Mouse (Mus musculus): Measurements from ENCODE around the gene Rwdd3. TPM values are rescaled to one million over a fixed set of nuclear protein-coding genes. Genes with fewer than 3 reads are reported as not detected.

The Rwdd3 gene
- 10 to 100 TPM; 11.7 to 14.9 TPM for total RNA-seq (2021)

DNA sequence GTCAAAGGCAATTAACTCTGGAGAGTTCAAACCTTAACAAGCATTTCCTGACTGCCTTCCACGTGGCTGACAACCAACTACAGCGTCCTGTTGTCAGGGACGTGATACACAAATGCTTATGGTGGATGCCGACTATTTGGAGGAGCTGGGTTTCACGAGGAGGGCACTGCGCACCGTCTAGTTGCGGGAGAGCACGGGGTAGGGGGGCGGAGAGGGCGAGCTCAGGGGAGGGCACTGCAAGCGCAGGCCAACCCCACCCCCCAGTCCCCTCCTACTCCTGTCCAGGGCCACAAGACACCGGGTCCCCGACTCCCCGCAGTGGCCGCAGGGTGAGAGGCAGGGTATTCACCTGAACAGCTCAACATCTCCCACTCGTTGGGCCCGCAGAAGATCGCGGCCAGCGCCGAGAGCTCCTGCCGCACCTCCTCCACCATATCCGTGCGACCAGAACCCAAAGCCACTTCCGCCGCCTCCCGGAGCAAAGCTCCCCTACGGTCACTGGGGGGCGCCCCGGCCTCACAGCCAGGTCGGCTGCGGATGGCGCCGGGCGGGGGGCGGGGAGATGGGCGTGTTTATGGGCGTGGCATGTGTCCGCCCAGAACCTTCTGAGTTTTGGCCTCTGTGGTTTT lies at the start of gene Rwdd3:
Gene Rwdd3, minus strand, starts transcription at position 453 of the 629 bp plus-strand sequence.
- intact Hi-C loops (cut with DNase I): loop anchor here (5.0 kb wide), 3 partner anchors 91 to 331 kb away; partner anchors contain the start of gene Alg14
- DNase-seq (ENCODE audit: low spot score in 2 of 2): peak; percentile 89 to 91

DNA sequence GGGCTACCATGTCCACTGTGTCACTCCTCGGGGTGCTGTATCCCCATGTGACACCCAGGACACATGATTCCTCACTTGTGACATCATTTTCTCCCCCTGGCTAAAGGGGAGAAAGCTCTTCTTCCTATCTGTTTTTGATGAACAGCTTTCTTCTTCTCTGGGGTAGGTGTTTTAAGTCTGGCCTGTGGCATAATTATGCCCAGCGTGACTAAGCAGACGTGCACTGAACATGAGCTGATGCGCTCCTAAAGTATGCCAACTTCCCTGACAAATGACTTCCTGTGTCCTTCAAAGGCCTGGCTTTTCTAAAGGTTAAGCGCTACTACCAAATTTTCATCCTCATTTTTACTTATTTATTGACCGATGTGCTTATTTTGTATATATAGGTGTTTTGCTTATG lies 45.5 kb upstream of the Rwdd3 start:
- intact Hi-C loops (cut with DNase I): no loop called here
- no peak for DNase-seq (ENCODE audit: low spot score in 2 of 2)

DNA sequence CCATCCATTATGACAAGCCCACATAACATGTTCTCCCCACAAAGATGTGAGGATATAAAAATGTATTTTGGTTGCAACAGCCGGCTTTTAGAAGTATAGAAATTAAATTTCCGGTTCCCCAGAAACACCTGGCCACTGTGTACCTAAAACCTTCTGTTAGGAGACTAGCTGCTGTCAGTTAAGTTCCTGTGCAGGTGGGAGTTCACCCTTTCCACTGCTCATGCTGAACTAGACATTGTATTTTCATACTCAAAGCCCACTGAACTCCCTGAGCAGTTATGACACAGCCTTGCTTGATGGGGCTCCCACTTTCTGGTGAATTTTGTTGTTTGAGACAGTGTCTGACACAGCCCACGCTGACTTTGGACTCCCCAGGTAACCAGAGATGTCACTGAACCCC lies 42.0 kb upstream of the Rwdd3 start:
- intact Hi-C loops (cut with DNase I): no loop called here
- no peak for DNase-seq (ENCODE audit: low spot score in 2 of 2)

DNA sequence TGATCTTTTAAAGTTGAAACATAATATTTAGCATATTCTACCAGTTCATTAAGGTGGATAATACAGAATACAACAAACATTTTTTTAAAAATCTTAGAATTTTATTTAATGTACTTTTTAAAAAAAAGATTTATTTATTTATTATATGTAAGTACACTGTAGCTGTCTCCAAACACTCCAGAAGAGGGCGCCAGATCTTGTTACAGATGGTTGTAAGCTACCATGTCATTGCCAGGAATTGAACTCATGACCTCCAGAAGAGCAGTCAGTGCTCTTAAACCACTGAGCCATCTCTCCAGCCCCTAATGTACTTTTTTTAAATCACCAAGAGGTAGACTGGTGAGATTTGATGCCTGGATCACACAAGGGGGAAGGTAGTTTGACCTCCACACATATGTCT lies 40.7 kb upstream of the Rwdd3 start:
- DNase-seq (ENCODE audit: low spot score in 2 of 2): no peak
- intact Hi-C loops (cut with DNase I): no loop called here

DNA sequence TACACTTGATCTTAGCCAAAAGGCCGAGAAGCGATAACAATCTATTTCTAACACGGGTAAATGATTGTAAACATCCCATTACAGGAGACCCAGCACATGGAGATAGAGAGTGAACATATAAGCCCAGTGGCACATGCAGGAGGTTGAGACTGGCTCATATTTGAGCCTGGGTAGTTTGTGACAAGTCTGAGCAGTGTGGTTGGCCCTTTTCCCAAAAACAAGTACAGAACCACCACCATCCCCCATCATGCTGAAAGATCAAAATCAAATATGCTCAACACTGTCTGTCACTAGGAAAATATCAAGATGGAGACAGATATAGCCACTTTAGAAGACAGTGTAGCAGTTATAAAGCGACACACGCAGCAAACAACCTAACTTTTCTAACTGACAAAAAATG lies 37.5 kb upstream of the Rwdd3 start:
- intact Hi-C loops (cut with DNase I): no loop called here
- no peak for DNase-seq (ENCODE audit: low spot score in 2 of 2)

DNA sequence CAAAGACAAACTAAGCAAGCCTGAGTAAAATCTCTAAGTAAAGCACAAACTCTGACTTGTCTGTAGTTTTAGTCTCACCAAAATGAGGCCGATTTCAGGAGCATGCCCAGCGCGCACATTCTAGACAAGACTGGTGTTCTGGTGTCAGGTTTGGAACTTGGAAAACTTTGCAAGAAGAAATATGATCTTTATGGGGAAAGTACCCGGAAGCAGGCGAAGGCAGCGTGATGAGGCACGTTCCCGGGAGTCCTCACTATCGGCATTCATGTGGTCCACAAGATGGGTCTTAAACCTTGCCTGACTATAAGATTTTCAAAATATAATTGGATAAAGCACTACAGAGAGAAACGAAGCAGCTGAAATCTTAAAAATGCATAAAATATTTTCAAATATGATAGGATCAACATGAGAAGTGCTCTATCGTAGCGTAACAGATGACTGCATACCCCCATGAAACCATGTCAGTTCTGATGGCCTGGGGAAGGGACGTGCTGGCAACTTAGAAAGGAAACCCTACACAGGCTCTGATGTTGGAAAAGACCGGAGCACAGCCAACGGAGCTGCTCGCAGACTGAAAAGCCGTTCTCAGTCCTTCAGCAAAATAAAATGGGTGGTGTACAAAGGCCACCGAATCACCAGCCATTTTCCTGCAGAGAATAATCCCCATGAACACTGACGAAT lies 34.8 kb upstream of the Rwdd3 start:
- no peak for DNase-seq (ENCODE audit: low spot score in 2 of 2)
- intact Hi-C loops (cut with DNase I): no loop called here

DNA sequence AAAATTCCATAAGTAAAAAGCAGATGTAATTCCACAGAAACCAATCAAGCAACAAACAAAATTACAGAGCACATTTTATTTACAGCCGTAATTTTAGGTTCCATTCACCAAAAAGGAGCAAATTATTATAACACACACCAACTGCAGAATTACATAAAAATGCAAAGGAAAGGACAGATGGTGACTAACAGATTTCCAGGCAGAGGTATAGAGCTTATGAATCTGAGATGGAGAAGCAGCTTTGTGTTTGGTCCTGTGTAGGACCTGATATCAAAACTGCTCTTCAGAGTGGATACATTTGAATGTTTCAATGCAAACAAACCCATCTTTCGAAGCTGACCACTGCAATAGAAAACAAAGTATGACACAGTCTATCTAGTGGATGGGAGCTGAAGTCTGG lies 31.1 kb upstream of the Rwdd3 start:
- DNase-seq (ENCODE audit: low spot score in 2 of 2): no peak
- intact Hi-C loops (cut with DNase I): no loop called here

DNA sequence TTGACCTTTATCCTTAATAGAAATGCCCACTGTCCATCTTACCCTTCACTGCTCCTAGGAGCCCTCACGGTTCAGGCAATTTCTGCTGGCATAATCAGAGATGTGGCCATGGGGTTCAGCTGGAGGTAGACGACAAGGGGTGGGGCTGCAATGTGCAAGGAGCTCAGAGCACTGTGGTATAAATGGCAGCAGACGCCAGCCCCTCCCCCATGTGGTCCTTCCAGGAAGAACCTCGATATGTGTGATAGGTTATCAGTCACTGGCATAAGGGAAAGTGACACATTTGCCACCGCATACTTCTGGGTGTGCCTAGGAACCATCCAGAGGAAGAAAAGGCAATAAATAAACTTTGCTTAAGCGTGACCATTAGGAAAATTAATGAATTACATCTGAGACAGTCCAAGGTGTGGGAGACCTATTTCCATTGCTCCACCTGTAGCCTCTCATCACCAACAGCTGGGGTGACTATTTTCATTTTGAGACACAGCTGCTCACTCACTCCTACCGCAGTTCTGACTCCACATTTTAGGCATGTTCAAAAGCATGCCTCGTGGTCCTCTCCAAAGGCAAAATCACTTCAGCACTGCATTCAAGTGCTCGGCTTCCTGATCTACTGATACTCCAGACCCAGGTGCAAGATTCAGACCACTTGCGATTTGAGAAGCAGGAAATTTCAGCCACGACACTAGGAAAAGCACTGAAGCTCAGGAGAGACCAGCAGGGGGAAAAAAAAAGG lies 29.7 kb upstream of the Rwdd3 start:
- no peak for DNase-seq (ENCODE audit: low spot score in 2 of 2)
- intact Hi-C loops (cut with DNase I): no loop called here

DNA sequence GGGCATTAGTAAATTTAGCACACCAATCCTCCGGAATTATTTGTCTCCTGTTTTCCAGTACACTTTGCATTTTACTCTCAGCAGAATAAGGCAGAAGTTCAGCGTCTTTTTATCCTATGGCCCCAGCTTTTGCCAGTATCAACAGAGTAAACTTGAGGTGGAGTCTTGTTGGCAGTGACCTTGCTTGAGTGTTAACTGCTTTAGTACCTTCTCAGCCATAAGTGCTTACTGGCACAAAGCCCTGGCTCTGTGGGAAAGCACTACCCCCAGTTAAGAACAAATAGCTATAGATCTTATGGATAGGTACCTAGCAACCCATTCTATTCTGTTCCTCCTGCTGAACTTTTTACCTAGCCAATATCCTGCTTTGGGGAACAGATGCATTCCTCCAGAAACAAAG lies 17.7 kb upstream of the Rwdd3 start:
- intact Hi-C loops (cut with DNase I): no loop called here
- no peak for DNase-seq (ENCODE audit: low spot score in 2 of 2)

DNA sequence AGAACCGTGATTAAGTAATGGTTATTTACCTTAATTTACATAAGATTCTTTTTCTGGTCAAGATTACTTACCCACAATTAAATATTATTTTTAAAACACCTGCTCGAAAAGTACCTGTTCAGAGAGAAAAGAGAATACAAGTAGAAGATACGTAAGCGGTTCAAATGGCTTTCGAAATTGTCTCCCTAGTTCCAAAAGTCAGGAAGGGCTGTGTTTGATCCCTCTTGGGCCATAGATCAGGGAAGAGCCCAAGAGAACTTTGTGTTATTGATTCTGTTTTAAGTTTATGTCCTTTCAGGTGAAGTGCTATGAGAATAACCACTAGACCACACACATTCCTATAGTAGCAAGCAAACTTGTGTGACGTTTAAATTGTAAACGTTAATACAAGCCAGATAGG lies 16.0 kb upstream of the Rwdd3 start:
- no peak for DNase-seq (ENCODE audit: low spot score in 2 of 2)

DNA sequence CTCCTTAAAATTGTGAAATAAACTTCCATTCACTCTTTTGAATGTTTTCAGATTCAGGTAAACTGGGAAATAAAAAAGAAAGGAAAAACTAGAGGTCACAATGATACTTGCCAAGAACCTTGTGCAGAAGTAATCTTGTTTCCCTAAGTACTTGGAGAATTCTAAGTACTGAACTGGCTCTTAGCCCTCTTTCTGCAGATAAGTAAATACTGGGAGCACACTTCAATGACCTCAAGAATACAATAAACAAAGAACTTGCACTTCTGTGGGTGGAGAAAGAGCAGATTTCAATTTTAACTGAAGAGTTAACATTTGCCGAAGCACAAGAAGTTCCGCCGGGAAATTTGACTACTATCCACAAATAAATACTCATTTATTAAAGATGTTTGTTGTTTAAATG lies 15.4 kb upstream of the Rwdd3 start:
- no peak for DNase-seq (ENCODE audit: low spot score in 2 of 2)
- intact Hi-C loops (cut with DNase I): no loop called here

More for the DNA sequence above, 16.0 kb upstream of the Rwdd3 start:
- intact Hi-C loops (cut with DNase I): no loop called here

DNA sequence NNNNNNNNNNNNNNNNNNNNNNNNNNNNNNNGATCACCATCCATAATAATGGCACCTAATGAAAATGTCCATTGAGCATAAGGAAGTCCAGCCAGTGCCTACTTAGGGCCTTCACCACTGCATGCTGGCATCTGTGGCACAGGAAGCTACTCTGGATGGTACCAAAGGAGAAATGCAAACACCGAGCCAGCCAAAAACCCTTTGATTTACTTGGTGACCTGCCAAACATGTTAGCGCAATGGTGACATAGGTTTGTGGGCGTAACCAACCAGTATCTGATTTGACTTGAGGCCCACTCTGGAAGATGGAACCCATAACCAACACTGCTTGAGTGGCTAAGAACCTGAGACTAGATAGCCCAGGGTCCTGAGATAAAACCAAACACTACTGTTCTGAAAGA lies 13.7 kb upstream of the Rwdd3 start:
- intact Hi-C loops (cut with DNase I): no loop called here
- no peak for DNase-seq (ENCODE audit: low spot score in 2 of 2)

DNA sequence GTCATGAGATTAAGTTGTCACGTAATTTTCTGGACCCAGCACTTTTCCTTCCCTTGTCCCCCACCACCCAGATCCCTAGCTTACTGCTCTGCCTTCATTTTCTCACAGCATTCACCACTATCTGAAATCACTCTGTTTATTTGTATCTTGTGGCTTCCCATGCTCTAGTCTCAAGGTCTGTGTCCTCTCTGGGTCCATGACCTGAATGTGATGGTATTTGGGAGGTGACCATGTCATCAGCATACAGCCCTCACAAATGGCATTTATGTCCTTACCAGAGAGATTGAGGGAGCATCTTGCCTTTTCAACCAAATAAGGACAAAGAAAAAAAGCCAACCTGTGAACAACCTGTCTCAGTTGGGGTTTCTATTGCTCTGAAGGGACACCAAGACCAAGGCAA lies 4.5 kb upstream of the Rwdd3 start:
- DNase-seq (ENCODE audit: low spot score in 2 of 2): no peak
- intact Hi-C loops (cut with DNase I): no loop called here

DNA sequence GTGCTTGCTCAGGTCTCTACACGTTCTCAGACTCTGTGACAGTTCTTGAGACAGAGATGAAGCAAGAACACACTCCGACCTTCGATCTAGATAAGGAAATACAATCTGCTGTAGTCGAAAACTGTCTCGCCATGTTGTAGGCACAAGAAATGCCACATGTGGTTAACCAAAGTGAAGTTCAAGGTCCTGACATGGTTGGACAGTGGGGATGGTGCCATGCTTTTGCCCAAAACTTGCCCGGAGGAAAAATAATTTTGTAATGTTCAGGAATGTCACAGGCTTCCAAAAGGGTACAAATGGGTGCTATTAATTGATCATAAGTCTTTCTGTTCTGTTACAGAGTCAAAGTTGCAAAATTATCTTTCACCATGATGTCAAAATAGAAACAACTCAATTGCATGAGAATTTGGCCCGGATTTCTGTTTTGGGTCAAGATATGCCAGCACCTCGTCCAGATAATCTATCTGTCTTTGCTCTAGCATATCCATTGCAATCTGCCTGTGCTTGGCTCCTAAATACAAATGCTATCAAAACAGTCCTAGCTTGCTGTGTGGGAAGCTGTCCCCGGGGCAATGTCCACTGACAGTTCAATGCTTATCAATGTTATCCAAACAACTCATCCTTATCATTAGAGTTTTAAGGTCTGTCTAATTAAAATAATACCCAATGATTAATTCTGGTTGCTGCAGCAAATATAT lies 2.9 kb upstream of the Rwdd3 start:
- DNase-seq (ENCODE audit: low spot score in 2 of 2): no peak
- intact Hi-C loops (cut with DNase I): loop anchor here (5.0 kb wide), 3 partner anchors 88 to 328 kb away; partner anchors contain the start of gene Alg14

DNA sequence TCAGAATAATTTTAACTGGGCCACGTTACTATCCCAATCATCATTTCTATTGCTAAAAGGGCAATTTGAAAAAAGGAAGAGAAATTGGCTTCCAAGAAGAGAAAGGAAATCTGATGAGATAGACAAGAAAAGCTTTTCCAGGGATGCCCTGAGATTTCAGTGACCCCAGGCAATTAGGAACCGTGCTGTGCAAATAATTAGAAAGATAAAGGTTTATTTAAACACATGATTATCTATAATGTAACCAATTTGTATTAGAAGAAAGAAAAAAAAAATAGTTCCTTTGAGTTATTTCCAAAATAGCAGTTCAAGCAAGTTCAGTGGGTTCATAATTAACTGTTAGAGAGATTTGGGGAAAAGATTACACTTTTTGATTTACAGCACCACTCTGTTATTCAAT lies 1.2 kb upstream of the Rwdd3 start:
- DNase-seq (ENCODE audit: low spot score in 2 of 2): no peak
- intact Hi-C loops (cut with DNase I): loop anchor here (5.0 kb wide), 3 partner anchors 90 to 330 kb away; partner anchors contain the start of gene Alg14

DNA sequence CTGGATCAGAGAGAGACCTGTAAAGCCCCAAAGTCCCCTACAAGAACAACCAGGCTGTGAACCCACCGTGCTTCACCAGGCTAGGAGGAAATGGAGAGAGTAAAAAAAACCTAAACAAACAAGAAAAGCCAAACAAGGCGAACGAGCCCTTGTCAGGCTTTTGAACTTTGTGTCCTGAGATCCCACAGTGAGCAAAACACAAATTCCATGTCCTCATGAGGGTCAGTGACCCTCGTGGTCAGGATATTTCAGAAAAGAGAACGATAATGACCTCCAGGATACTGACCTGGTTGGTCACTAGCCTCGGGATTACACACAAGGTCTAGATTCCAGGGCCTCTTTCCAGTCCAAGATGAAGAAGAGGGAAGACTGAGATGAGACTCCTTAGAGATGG lies 374 bp upstream of the Rwdd3 start:
- intact Hi-C loops (cut with DNase I): loop anchor here (5.0 kb wide), 3 partner anchors 90 to 330 kb away; partner anchors contain the start of gene Alg14
- no peak for DNase-seq (ENCODE audit: low spot score in 2 of 2)

DNA sequence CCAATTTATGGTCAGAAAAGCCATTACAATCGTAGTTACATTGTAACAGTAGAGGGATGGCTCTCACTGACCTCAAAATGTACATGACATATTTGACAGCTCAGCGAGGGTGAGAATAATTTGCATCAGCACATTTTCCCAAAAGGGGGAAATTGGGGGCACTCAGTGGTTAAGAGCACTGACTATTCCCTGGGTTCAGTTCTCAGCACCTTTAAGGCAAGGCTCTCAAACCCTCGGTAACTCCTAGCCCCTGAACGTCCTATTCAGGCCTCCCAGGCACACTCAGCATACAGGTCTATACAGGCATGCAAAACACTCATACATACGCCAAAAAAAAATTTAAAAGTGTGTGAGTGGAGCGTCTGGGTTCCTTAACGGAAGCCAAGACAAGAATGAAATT lies 864 bp downstream of the Rwdd3 start:
- DNase-seq (ENCODE audit: low spot score in 2 of 2): no peak
- intact Hi-C loops (cut with DNase I): loop anchor here (5.0 kb wide), 3 partner anchors 92 to 332 kb away; partner anchors contain the start of gene Alg14

DNA sequence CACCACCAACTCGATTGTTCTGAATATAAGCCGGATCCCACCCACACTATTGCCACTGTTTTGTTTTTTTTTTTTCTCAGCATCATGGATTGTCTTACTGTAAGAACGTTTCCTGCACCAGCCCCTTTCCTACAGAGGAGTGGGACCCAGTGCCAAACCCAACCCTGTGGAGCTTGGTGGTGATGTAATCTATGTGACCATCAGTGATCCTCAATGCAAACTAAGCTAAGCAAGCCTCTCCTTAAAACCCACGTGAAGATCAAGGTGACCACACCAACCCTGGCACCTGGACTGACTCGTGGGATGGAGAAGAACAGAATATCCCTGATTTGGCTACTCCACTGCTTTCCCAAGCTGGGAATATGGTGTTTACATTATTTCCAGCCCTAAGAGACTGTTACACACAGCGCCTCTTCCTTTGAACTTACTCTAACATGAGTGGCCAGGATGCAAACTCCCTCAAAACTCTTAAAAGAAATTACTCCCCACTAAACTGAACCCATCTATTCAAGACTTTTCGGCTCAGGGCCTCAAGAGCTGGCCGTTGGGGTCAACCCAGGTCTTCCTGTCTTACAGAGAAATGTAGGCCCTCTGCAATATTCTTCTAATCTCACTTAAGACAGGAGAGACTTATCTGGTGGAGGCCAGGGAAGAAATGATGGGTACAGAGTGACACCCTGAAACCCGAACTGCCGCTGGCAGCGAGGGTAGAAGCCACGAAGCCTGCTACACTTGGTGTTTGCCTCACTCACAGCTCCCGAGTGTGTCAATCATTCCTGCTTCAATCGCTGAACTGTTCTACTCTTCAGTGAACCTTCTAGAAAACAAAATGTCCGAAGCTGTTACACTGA lies 2.2 kb downstream of the Rwdd3 start:
- intact Hi-C loops (cut with DNase I): no loop called here
- DNase-seq (ENCODE audit: low spot score in 2 of 2): no peak

DNA sequence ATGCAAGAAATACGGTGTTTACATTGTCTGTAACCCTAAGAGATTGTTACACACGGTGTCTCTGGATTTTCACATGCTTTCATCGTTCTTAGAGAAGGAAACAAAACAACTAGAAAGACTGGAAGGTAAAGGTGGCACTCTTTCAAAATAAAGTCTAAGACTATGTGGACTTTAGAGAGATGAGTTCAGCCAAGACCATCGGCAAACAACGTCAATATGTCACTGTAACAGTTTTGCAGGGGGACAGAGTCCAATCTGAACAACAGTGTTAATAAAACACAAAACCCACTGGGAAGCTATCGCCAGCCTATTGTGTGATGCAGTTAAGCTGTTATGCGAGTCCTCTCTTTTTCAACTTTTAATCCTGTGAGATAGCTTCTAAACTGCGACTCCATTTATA lies 2.9 kb downstream of the Rwdd3 start:
- no peak for DNase-seq (ENCODE audit: low spot score in 2 of 2)
- intact Hi-C loops (cut with DNase I): no loop called here

Data from left cerebral cortex, postnatal 36 days (tissue).